Mouse (Mus musculus) lung, adult 2 months (tissue): ENCODE measurements around the gene Fbxl17.

ENCODE experiments used
- CTCF ChIP-seq: fragments of 200-500 bp; IDR thresholded peaks from 2 replicates; pipeline ENCODE4 v1.5.1; 2011; ENCODE audit warnings: mild to moderate bottlenecking, low read length, control low read depth; ENCODE audit not compliant: insufficient read depth
- POLR2A ChIP-seq: fragments of 200-500 bp; IDR thresholded peaks from 2 replicates; pipeline ENCODE4 v1.6.1; 2011; ENCODE audit warnings: low read depth, mild to moderate bottlenecking, control low read depth, low read length, borderline replicate concordance; ENCODE audit errors: extremely low read depth

DNA sequence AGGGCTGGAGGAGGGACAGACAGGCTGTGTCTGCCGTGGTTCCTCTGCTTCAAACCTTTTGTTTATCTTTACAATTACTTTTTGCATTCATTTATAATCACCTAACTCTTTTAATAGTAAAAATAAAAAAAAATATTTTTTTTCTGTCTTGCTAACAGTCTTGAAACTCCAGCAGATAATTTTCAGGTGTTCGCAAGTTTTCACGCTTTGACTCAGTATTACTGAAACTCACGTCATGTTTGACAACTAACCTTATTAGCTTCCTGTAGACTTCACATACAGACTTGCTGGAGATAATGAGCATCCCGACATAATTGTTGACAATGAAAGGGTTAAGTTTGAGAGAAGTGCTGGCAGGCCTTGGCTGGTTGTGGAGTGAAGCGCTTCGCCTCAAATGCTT lies 340.6 kb downstream of the Fbxl17 start:
- TF ChIP-seq CTCF (no peak), POLR2A (no peak)
